Mouse (Mus musculus): Measurements from ENCODE around the gene Aste1. TPM values are rescaled to one million over a fixed set of nuclear protein-coding genes. Genes with fewer than 3 reads are reported as not detected.

Gene Aste1
- polyA plus RNA-seq, 1 experiment from 2014 or later: 15.9 TPM

- Histone ChIP-seq H3K9me3 (replicated peaks; ENCODE audit: control insufficient read depth, low read length) (no peaks in the 10 kb centered on the region), H3K27me3 (ENCODE audit: control insufficient read depth, insufficient read depth, low read length) (no peaks in the 10 kb centered on the region), H3K4me1 (ENCODE audit: control insufficient read depth, insufficient read depth, low read length) (no peaks in the 10 kb centered on the region), H3K4me2 (ENCODE audit: low read depth, low read length) (no peak overlapping the region), H3K9ac (ENCODE audit: low read length) (no peak overlapping the region), H3K36me3 (ENCODE audit: control insufficient read depth, insufficient read depth) (no peaks in the 10 kb centered on the region), H3K27ac (ENCODE audit: low read length) (no peak overlapping the region), H3K4me3 (ENCODE audit: low read length) (no peak overlapping the region)
- no peak for ATAC-seq (replicated peaks; ENCODE audit: extremely low read depth, insufficient read depth, low FRiP score)
- WGBS: 73% methylated on average over 7 of the region's 7 CpGs
Measured at GRCm38 (mm10) chr9:105376954-105377530, 18.1 kb upstream of the Aste1 start.

DNA sequence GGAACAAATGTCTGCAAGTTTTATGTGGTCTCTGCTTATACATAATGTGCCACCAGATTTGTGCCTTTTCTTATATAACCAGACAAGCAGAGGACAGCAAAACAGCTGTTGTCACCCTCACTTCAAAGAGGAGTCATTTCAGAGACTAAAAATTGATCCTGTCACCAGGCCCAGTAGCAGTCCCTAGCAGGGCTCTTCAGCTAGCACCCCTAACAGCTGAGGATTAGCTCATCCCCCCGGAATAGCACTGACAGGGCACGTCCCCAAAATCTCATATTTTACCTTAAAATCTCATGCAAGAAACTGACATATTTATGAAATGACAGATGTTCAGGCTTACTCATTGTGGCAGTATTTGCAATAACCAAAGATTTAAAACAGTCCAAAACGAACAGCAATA is 17.6 kb upstream of the Aste1 start:
- Histone ChIP-seq H3K9me3 (replicated peaks; ENCODE audit: control insufficient read depth, low read length) (no peaks in the 10 kb centered on the region), H3K27me3 (ENCODE audit: control insufficient read depth, insufficient read depth, low read length) (no peaks in the 10 kb centered on the region), H3K9ac (ENCODE audit: low read length) (no peak overlapping the region), H3K4me1 (ENCODE audit: control insufficient read depth, insufficient read depth, low read length) (no peaks in the 10 kb centered on the region), H3K4me3 (ENCODE audit: low read length) (no peak overlapping the region), H3K4me2 (ENCODE audit: low read depth, low read length) (no peak overlapping the region), H3K36me3 (ENCODE audit: control insufficient read depth, insufficient read depth) (no peaks in the 10 kb centered on the region), H3K27ac (ENCODE audit: low read length) (no peak overlapping the region)
- no peak for ATAC-seq (replicated peaks; ENCODE audit: extremely low read depth, insufficient read depth, low FRiP score)
- 57% methylated on average over 3 of the region's 3 CpGs for WGBS

- no peak overlapping the region for H3K4me3 ChIP-seq (ENCODE audit: low read length)
- no peak overlapping the region for H3K27ac ChIP-seq (ENCODE audit: low read length)
- no peak for ATAC-seq (replicated peaks; ENCODE audit: extremely low read depth, insufficient read depth, low FRiP score)
- H3K9ac ChIP-seq (ENCODE audit: low read length): no peak overlapping the region
- no peaks in the 10 kb centered on the region for H3K27me3 ChIP-seq (ENCODE audit: control insufficient read depth, insufficient read depth, low read length)
- no peaks in the 10 kb centered on the region for H3K36me3 ChIP-seq (ENCODE audit: control insufficient read depth, insufficient read depth)
- no peak overlapping the region for H3K4me2 ChIP-seq (ENCODE audit: low read depth, low read length)
- H3K4me1 ChIP-seq (ENCODE audit: control insufficient read depth, insufficient read depth, low read length): no peaks in the 10 kb centered on the region
- 77% methylated on average over 8 of the region's 8 CpGs for WGBS
- H3K9me3 ChIP-seq (replicated peaks; ENCODE audit: control insufficient read depth, low read length): no peaks in the 10 kb centered on the region
Measured at GRCm38 (mm10) chr9:105379533-105380145, 15.6 kb upstream of the Aste1 start.

DNA sequence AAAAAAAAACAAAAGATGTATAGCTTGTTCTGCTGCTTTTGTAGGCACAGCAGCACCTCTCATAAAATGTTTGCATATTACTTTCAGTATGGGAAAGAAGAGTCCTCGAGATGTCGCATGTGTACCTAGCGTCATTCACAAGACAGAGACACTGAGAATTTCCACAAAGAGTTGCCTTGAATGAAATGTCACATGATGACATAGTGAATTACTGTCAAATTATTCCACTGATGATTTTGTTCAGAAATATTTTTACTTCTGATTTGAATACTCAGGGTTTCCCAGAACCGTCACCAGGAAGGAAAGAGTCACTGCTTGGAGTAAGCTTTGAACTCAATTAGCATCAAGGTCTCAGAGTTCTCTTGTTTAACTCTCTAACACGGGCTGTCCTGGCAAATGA is 7.8 kb upstream of the Aste1 start:
- 74% methylated on average over 5 of the region's 5 CpGs for WGBS
- H3K4me2 ChIP-seq (ENCODE audit: low read depth, low read length): no peak overlapping the region
- no peaks in the 10 kb centered on the region for H3K27me3 ChIP-seq (ENCODE audit: control insufficient read depth, insufficient read depth, low read length)

DNA sequence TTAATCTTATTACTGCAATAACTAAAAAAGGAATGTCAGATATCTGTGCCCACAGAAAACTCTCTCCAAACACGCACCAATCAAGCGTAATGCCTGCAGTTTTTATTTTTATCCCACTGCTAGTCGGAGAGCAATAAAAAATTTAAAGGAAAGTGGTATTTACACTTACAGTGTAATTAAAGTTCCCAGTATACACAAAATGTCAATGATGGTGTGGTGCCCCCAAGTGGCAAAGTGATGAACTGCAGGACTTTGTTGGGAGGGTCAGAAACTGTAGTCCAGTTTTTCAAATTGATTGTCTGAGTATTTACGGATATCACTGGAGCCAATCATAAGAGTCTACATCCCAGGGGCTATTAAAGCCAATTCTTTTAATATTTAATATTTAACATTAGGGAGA is 5.9 kb upstream of the Aste1 start:
- no peak overlapping the region for H3K4me3 ChIP-seq (ENCODE audit: low read length)
- H3K9me3 ChIP-seq (replicated peaks; ENCODE audit: control insufficient read depth, low read length): no peaks in the 10 kb centered on the region
- H3K27me3 ChIP-seq (ENCODE audit: control insufficient read depth, insufficient read depth, low read length): peaks cover 2% of the 10 kb centered on the region; the same call in 1 of the 2 replicates
- 15% methylated on average over 4 of the region's 4 CpGs for WGBS
- H3K36me3 ChIP-seq (ENCODE audit: control insufficient read depth, insufficient read depth): no peaks in the 10 kb centered on the region
- no peak overlapping the region for H3K9ac ChIP-seq (ENCODE audit: low read length)
- no peak overlapping the region for H3K27ac ChIP-seq (ENCODE audit: low read length)
- no peak overlapping the region for H3K4me2 ChIP-seq (ENCODE audit: low read depth, low read length)
- no peak for ATAC-seq (replicated peaks; ENCODE audit: extremely low read depth, insufficient read depth, low FRiP score)
- H3K4me1 ChIP-seq (ENCODE audit: control insufficient read depth, insufficient read depth, low read length): no peaks in the 10 kb centered on the region

More for the DNA sequence above, 7.8 kb upstream of the Aste1 start:
- H3K4me1 ChIP-seq (ENCODE audit: control insufficient read depth, insufficient read depth, low read length): no peaks in the 10 kb centered on the region
- no peaks in the 10 kb centered on the region for H3K9me3 ChIP-seq (replicated peaks; ENCODE audit: control insufficient read depth, low read length)
- ATAC-seq (replicated peaks; ENCODE audit: extremely low read depth, insufficient read depth, low FRiP score): no peak
- no peak overlapping the region for H3K27ac ChIP-seq (ENCODE audit: low read length)
- no peak overlapping the region for H3K4me3 ChIP-seq (ENCODE audit: low read length)
- H3K9ac ChIP-seq (ENCODE audit: low read length): no peak overlapping the region
- H3K36me3 ChIP-seq (ENCODE audit: control insufficient read depth, insufficient read depth): no peaks in the 10 kb centered on the region

GRCm38 (mm10) chr9:105390616-105391015 is 4.6 kb upstream of the Aste1 start:
- Histone ChIP-seq H3K36me3 (ENCODE audit: control insufficient read depth, insufficient read depth) (no peaks in the 10 kb centered on the region), H3K9me3 (replicated peaks; ENCODE audit: control insufficient read depth, low read length) (no peaks in the 10 kb centered on the region), H3K4me2 (ENCODE audit: low read depth, low read length) (no peak overlapping the region), H3K27ac (ENCODE audit: low read length) (no peak overlapping the region), H3K27me3 (ENCODE audit: control insufficient read depth, insufficient read depth, low read length) (peaks cover 2% of the 10 kb centered on the region; the same call in 1 of the 2 replicates), H3K4me3 (ENCODE audit: low read length) (no peak overlapping the region), H3K9ac (ENCODE audit: low read length) (no peak overlapping the region), H3K4me1 (ENCODE audit: control insufficient read depth, insufficient read depth, low read length) (no peaks in the 10 kb centered on the region; the same call in 1 of the 2 replicates)
- no peak for ATAC-seq (replicated peaks; ENCODE audit: extremely low read depth, insufficient read depth, low FRiP score)
- WGBS: 45% methylated on average over 5 of the region's 5 CpGs

DNA sequence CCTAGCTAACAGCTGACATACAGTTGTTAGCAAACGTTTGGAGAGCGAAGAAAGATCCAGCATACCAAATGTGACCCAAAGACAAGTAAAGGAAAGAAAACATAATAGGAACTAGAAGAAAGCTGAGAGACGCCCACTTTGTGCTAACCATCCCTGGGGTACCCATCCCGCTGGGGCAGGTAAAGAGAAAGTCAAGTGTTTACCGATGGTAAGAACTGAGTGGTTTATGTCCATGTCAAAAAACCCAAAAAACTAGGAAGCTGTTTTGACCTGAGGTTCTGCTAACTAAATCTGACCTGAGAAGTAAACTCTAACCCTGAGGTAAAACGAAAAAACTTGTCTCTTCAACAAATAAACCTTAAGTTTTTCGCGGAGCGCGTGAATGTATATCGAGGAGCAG is 472 bp upstream of the Aste1 start:
- Histone ChIP-seq H3K9me3 (replicated peaks; ENCODE audit: control insufficient read depth, low read length) (no peaks in the 10 kb centered on the region), H3K4me2 (ENCODE audit: low read depth, low read length) (peak overlapping the region; percentile 84), H3K36me3 (ENCODE audit: control insufficient read depth, insufficient read depth) (peaks cover 17% of the 10 kb centered on the region), H3K4me3 (ENCODE audit: low read length) (peak overlapping the region; percentile 72), H3K27ac (ENCODE audit: low read length) (no peak overlapping the region; the same call in 1 of the 2 replicates), H3K4me1 (ENCODE audit: control insufficient read depth, insufficient read depth, low read length) (peaks cover 22% of the 10 kb centered on the region), H3K27me3 (ENCODE audit: control insufficient read depth, insufficient read depth, low read length) (peaks cover 2% of the 10 kb centered on the region; the same call in 1 of the 2 replicates), H3K9ac (ENCODE audit: low read length) (peak overlapping the region; percentile 44)
- ATAC-seq (replicated peaks; ENCODE audit: extremely low read depth, insufficient read depth, low FRiP score): no peak
- WGBS: 11% methylated on average over 11 of the region's 11 CpGs

- H3K9ac ChIP-seq (ENCODE audit: low read length): no peak overlapping the region
- peaks cover 31% of the 10 kb centered on the region for H3K36me3 ChIP-seq (ENCODE audit: control insufficient read depth, insufficient read depth)
- H3K4me1 ChIP-seq (ENCODE audit: control insufficient read depth, insufficient read depth, low read length): no peaks in the 10 kb centered on the region
- no peak for ATAC-seq (replicated peaks; ENCODE audit: extremely low read depth, insufficient read depth, low FRiP score)
- no peak overlapping the region for H3K4me3 ChIP-seq (ENCODE audit: low read length)
- H3K27ac ChIP-seq (ENCODE audit: low read length): no peak overlapping the region
- H3K27me3 ChIP-seq (ENCODE audit: control insufficient read depth, insufficient read depth, low read length): no peaks in the 10 kb centered on the region
- H3K4me2 ChIP-seq (ENCODE audit: low read depth, low read length): no peak overlapping the region
- WGBS: 89% methylated on average over 6 of the region's 6 CpGs
- no peaks in the 10 kb centered on the region for H3K9me3 ChIP-seq (replicated peaks; ENCODE audit: control insufficient read depth, low read length)
Measured at GRCm38 (mm10) chr9:105408549-105408948, 13.4 kb downstream of the Aste1 start.

DNA sequence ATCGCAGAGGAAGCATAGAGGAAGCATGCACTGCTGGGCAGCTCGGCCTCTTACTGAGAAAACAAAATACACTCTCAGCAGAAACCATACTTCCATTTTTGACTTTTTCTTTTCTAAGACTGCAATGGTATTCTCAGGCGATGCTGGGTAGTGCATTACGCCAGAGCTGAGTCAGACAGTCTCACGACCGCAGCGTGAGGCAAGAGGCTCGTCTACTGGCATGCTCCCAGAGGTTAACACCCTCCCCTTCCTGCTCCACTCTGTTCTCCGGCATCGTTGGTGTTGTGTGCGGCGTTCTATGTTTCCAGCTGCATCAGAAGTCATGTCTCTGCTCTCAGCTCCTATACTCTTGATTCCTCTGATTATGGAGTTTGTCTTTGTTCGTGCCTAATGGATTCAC is 63.8 kb downstream of the Aste1 start:
- WGBS: 85% methylated on average over 13 of the region's 13 CpGs
- Histone ChIP-seq H3K4me2 (ENCODE audit: low read depth, low read length) (no peak overlapping the region), H3K36me3 (ENCODE audit: control insufficient read depth, insufficient read depth) (peaks cover 22% of the 10 kb centered on the region), H3K9ac (ENCODE audit: low read length) (no peak overlapping the region), H3K4me3 (ENCODE audit: low read length) (no peak overlapping the region), H3K27me3 (ENCODE audit: control insufficient read depth, insufficient read depth, low read length) (no peaks in the 10 kb centered on the region), H3K27ac (ENCODE audit: low read length) (no peak overlapping the region), H3K9me3 (replicated peaks; ENCODE audit: control insufficient read depth, low read length) (no peaks in the 10 kb centered on the region), H3K4me1 (ENCODE audit: control insufficient read depth, insufficient read depth, low read length) (no peaks in the 10 kb centered on the region)
- ATAC-seq (replicated peaks; ENCODE audit: extremely low read depth, insufficient read depth, low FRiP score): no peak
